Mouse (Mus musculus): ENCODE results near the gene Cx3cl1. TPM values are rescaled to one million over a fixed set of nuclear protein-coding genes. Genes with fewer than 3 reads are reported as not detected.

Gene Cx3cl1
- polyA plus RNA-seq, 1 experiment from 2014 or later, result 9.4 TPM

Other genes with a start within 250 kb of the Cx3cl1 start
- gene Cpne2, start 239.0 kb upstream of the Cx3cl1 start, polyA plus RNA-seq (2014; fragmentation: Nextera tagmentation; extraction: Ambion mirVana), result 11.1 and 12.4 TPM in 2 replicates
- gene Rspry1, start 170.1 kb upstream of the Cx3cl1 start, polyA plus RNA-seq (2014; fragmentation: Nextera tagmentation; extraction: Ambion mirVana), result 50.7 and 51.9 TPM in 2 replicates
- gene Fam192a, start 170.0 kb upstream of the Cx3cl1 start, polyA plus RNA-seq (2014; fragmentation: Nextera tagmentation; extraction: Ambion mirVana), result 107 and 127 TPM in 2 replicates
- 94.6 and 108 TPM in 2 replicates for gene Arl2bp, start 105.4 kb upstream of the Cx3cl1 start, polyA plus RNA-seq (2014; fragmentation: Nextera tagmentation; extraction: Ambion mirVana)
- 0.66 TPM in 1 of 2 replicates, not detected in the other for gene Pllp, start 75.7 kb upstream of the Cx3cl1 start, polyA plus RNA-seq (2014; fragmentation: Nextera tagmentation; extraction: Ambion mirVana)
- not detected in 2 replicates for gene Ccl22, start 26.4 kb upstream of the Cx3cl1 start, polyA plus RNA-seq (2014; fragmentation: Nextera tagmentation; extraction: Ambion mirVana)
- gene Ccl17, start 38.4 kb downstream of the Cx3cl1 start, polyA plus RNA-seq (2014; fragmentation: Nextera tagmentation; extraction: Ambion mirVana), result not detected in 2 replicates
- 49.4 and 51.5 TPM in 2 replicates for gene Coq9, start 66.3 kb downstream of the Cx3cl1 start, polyA plus RNA-seq (2014; fragmentation: Nextera tagmentation; extraction: Ambion mirVana)
- gene Ciapin1, start 66.3 kb downstream of the Cx3cl1 start, polyA plus RNA-seq (2014; fragmentation: Nextera tagmentation; extraction: Ambion mirVana), result 134 and 154 TPM in 2 replicates
- 160 and 169 TPM in 2 replicates for gene Polr2c, start 85.4 kb downstream of the Cx3cl1 start, polyA plus RNA-seq (2014; fragmentation: Nextera tagmentation; extraction: Ambion mirVana)
- gene Dok4, start 104.3 kb downstream of the Cx3cl1 start, polyA plus RNA-seq (2014; fragmentation: Nextera tagmentation; extraction: Ambion mirVana), result 12.0 and 12.9 TPM in 2 replicates
- gene Ccdc102a, start 146.1 kb downstream of the Cx3cl1 start, polyA plus RNA-seq (2014; fragmentation: Nextera tagmentation; extraction: Ambion mirVana), result 13.5 and 15.9 TPM in 2 replicates
- 0.36 and 0.40 TPM in 2 replicates for gene Adgrg5, start 151.7 kb downstream of the Cx3cl1 start, polyA plus RNA-seq (2014; fragmentation: Nextera tagmentation; extraction: Ambion mirVana)
- gene Adgrg1, start 202.7 kb downstream of the Cx3cl1 start, polyA plus RNA-seq (2014; fragmentation: Nextera tagmentation; extraction: Ambion mirVana), result 153 and 157 TPM in 2 replicates
- gene Adgrg3, start 245.7 kb downstream of the Cx3cl1 start, polyA plus RNA-seq (2014; fragmentation: Nextera tagmentation; extraction: Ambion mirVana), result 2.6 and 2.8 TPM in 2 replicates